Mouse (Mus musculus) CH12.LX (cell line): ENCODE measurements around the gene Rwdd3. TPM values are rescaled to one million over a fixed set of nuclear protein-coding genes. Genes with fewer than 3 reads are reported as not detected.

Experiments used
- DNase-seq: peaks from one replicate; pipeline ENCODE4 v3.0.0-alpha.2; 2013; ENCODE audit errors: extremely low read depth
- H3K27ac ChIP-seq: 2 replicates; pipeline ENCODE4 v1.5.1; 2012; ENCODE audit warnings: low read depth, mild to moderate bottlenecking, control low read depth, moderate library complexity; ENCODE audit not compliant: insufficient read depth
- H3K27me3 ChIP-seq: replicated peaks from 2 replicates; pipeline ENCODE3; 2012; ENCODE audit warnings: inconsistent platforms
- H3K36me3 ChIP-seq, 2 experiments: replicated peaks in 1 of 2; 2 replicates each; pipeline versions ENCODE3 to v1.6.1; 2012; ENCODE audit warnings: inconsistent platforms in 1 of 2, low read length in 1 of 2, mild to moderate bottlenecking in 1 of 2, mixed read lengths in 1 of 2, moderate library complexity in 1 of 2; ENCODE audit not compliant: control insufficient read depth in 1 of 2, insufficient read depth in 1 of 2
- H3K4me1 ChIP-seq, 2 experiments: 2 replicates each; pipeline ENCODE4 v1.6.1; 2012; ENCODE audit warnings: inconsistent platforms in 1 of 2, moderate library complexity in 1 of 2; ENCODE audit not compliant: insufficient read depth in 2 of 2, control insufficient read depth in 1 of 2
- H3K4me2 ChIP-seq: 2 replicates; pipeline ENCODE4 v1.6.1; 2012; ENCODE audit warnings: low read depth, mild to moderate bottlenecking, control low read depth; ENCODE audit not compliant: poor library complexity, insufficient read depth, severe bottlenecking
- H3K4me3 ChIP-seq, 3 experiments: fragments of 150-350 bp in 1 of 3; sonication (generic) in 1 of 3; replicated peaks in 1 of 3; 2 replicates each; pipeline versions ENCODE3 to v1.5.1; 2011 to 2012; ENCODE audit warnings: low read depth in 2 of 3, low read length in 2 of 3, mild to moderate bottlenecking in 2 of 3, moderate library complexity in 2 of 3, control low read depth in 1 of 3, improper control_type of control experiment in 1 of 3, inconsistent platforms in 1 of 3, mixed read lengths in 1 of 3; ENCODE audit not compliant: poor library complexity in 1 of 3
- H3K79me2 ChIP-seq: replicated peaks from 2 replicates; pipeline ENCODE4 v1.6.1; 2012; ENCODE audit warnings: mild to moderate bottlenecking, moderate library complexity; ENCODE audit not compliant: control insufficient read depth, poor library complexity, insufficient read depth, severe bottlenecking; ENCODE audit errors: extremely low read depth
- H3K9ac ChIP-seq: 2 replicates; pipeline ENCODE4 v1.6.1; 2012; ENCODE audit warnings: low read depth, mild to moderate bottlenecking, control low read depth, moderate library complexity; ENCODE audit not compliant: insufficient read depth
- H3K9me3 ChIP-seq: replicated peaks from 2 replicates; pipeline ENCODE3; 2012; ENCODE audit warnings: low read length, inconsistent platforms, mixed read lengths
- BHLHE40 ChIP-seq: IDR thresholded peaks from 2 replicates; pipeline ENCODE4 v1.6.1; 2011; ENCODE audit warnings: mild to moderate bottlenecking, low read depth, low read length, improper control_type of control experiment
- CHD1 ChIP-seq: IDR thresholded peaks from 2 replicates; pipeline ENCODE4 v1.6.1; 2012; ENCODE audit warnings: low read depth, low read length, improper control_type of control experiment, inconsistent platforms
- CHD2 ChIP-seq: IDR thresholded peaks from 2 replicates; pipeline ENCODE4 v1.6.1; 2011; ENCODE audit warnings: low read length, improper control_type of control experiment
- E2F4 ChIP-seq: IDR thresholded peaks from 2 replicates; pipeline ENCODE4 v1.6.1; 2011; ENCODE audit warnings: low read depth, low read length, improper control_type of control experiment; ENCODE audit not compliant: insufficient replicate concordance
- EP300 ChIP-seq: IDR thresholded peaks from 2 replicates; pipeline ENCODE4 v1.6.1; 2011; ENCODE audit warnings: low read length, improper control_type of control experiment
- ETS1 ChIP-seq: conservative IDR thresholded peaks from 2 replicates; pipeline ENCODE4 v1.6.1; 2012; ENCODE audit warnings: low read depth, mild to moderate bottlenecking, inconsistent platforms, low read length, improper control_type of control experiment, moderate library complexity
- GABPA ChIP-seq: IDR thresholded peaks from 2 replicates; pipeline ENCODE4 v1.6.1; 2012; ENCODE audit warnings: low read depth, low read length, improper control_type of control experiment, inconsistent platforms; ENCODE audit not compliant: insufficient replicate concordance
- JUN ChIP-seq: IDR thresholded peaks from 2 replicates; pipeline ENCODE4 v1.6.1; 2011; ENCODE audit warnings: low read depth, mild to moderate bottlenecking, low read length, improper control_type of control experiment, moderate library complexity; ENCODE audit not compliant: insufficient read depth
- JUND ChIP-seq: conservative IDR thresholded peaks from 2 replicates; pipeline ENCODE4 v1.6.1; 2011; ENCODE audit warnings: low read depth, low read length, improper control_type of control experiment
- MAFK ChIP-seq: IDR thresholded peaks from 2 replicates; pipeline ENCODE4 v1.6.1; 2011; ENCODE audit warnings: low read length, improper control_type of control experiment; ENCODE audit not compliant: insufficient replicate concordance
- MXI1 ChIP-seq: IDR thresholded peaks from 2 replicates; pipeline ENCODE4 v1.6.1; 2011; ENCODE audit warnings: mild to moderate bottlenecking, low read depth, low read length, improper control_type of control experiment
- MYC ChIP-seq: IDR thresholded peaks from 2 replicates; pipeline ENCODE4 v1.6.1; 2011; ENCODE audit warnings: low read depth, mild to moderate bottlenecking, improper control_type of control experiment, low read length
- NRF1 ChIP-seq: IDR thresholded peaks from 2 replicates; pipeline ENCODE4 v1.6.1; 2014; ENCODE audit warnings: low read depth, mild to moderate bottlenecking, inconsistent platforms, low read length, improper control_type of control experiment, moderate library complexity
- RAD21 ChIP-seq: IDR thresholded peaks from 2 replicates; pipeline ENCODE4 v1.6.1; 2011; ENCODE audit warnings: low read depth, mild to moderate bottlenecking, low read length, improper control_type of control experiment, moderate library complexity
- SIN3A ChIP-seq: IDR thresholded peaks from 2 replicates; pipeline ENCODE4 v1.6.1; 2012; ENCODE audit warnings: low read length, improper control_type of control experiment, inconsistent platforms
- UBTF ChIP-seq: IDR thresholded peaks from 2 replicates; pipeline ENCODE4 v1.6.1; 2012; ENCODE audit warnings: low read depth, mild to moderate bottlenecking, inconsistent platforms, low read length, improper control_type of control experiment, moderate library complexity
- USF1 ChIP-seq: IDR thresholded peaks from 2 replicates; pipeline ENCODE4 v1.6.1; 2014; ENCODE audit warnings: low read depth, mild to moderate bottlenecking, inconsistent platforms, low read length, improper control_type of control experiment
- ZC3H11A ChIP-seq: IDR thresholded peaks from 2 replicates; pipeline ENCODE4 v1.6.1; 2012; ENCODE audit warnings: low read depth, mild to moderate bottlenecking, inconsistent platforms, low read length, improper control_type of control experiment
- ZMIZ1 ChIP-seq: IDR thresholded peaks from 2 replicates; pipeline ENCODE4 v1.6.1; 2012; ENCODE audit warnings: low read depth, mild to moderate bottlenecking, inconsistent platforms, low read length, improper control_type of control experiment
- ZNF384 ChIP-seq: IDR thresholded peaks from 2 replicates; pipeline ENCODE4 v1.6.1; 2012; ENCODE audit warnings: low read depth, low read length, improper control_type of control experiment, inconsistent platforms
- dilution Hi-C: fragments of 300-500 bp; cut with MboI; formaldehyde crosslinking; loops from 2 replicates; pipeline ENCODE4 v1.14.3; 2020; ENCODE audit warnings: low sequenced_read_pairs; ENCODE audit not compliant: extremely low pct_unique_long_range_greater_than_20kb, extremely low pct_ligation_motif_present
- in situ Hi-C: fragments of 300-500 bp; cut with MboI; formaldehyde crosslinking; loops from 3 replicates; pipeline ENCODE4 v1.14.3; 2019; ENCODE audit warnings: low sequenced_read_pairs, low pct_ligation_motif_present, low pct_unique_long_range_greater_than_20kb, mixed read lengths
- polyA plus RNA-seq: library from polyadenylated mRNA; unstranded; fragments of >175 nt; gene quantifications from 2 replicates; pipeline ENCODE4 v1.2.1, GENCODE M21; 2012; ENCODE audit warnings: low read depth; ENCODE audit not compliant: insufficient read length
- total RNA-seq, 2 experiments: library from RNA; depleted of rRNA; stranded (reverse); fragments of 300-350 nt in 1 of 2; fragments of >200 nt in 1 of 2; gene quantifications; 2 replicates each; pipeline ENCODE4 v1.2.3; 2012 to 2014

Gene Rwdd3
- total and polyA plus RNA-seq, 3 experiments = 2.3 to 5.9 (median 3.5) TPM

DNA sequence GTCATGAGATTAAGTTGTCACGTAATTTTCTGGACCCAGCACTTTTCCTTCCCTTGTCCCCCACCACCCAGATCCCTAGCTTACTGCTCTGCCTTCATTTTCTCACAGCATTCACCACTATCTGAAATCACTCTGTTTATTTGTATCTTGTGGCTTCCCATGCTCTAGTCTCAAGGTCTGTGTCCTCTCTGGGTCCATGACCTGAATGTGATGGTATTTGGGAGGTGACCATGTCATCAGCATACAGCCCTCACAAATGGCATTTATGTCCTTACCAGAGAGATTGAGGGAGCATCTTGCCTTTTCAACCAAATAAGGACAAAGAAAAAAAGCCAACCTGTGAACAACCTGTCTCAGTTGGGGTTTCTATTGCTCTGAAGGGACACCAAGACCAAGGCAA is 4.5 kb upstream of the Rwdd3 start:
- TF ChIP-seq NRF1 = no peak
- no peak for TF ChIP-seq E2F4
- DNase-seq = no peak
- Histone ChIP-seq H3K9ac (no peak overlapping the region), H3K4me1 (peaks cover 0 to 5% of the 10 kb centered on the region in 2 experiments; a peak in 2 of 4 replicates), H3K4me2 (no peak overlapping the region), H3K4me3 (no peak overlapping the region), H3K27ac (no peak overlapping the region), H3K27me3 (no peaks in the 10 kb centered on the region), H3K9me3 (peaks cover 3% of the 10 kb centered on the region), H3K79me2 (no peaks in the 10 kb centered on the region), H3K36me3 (no peaks in the 10 kb centered on the region)
- in situ Hi-C loops = no loop called here
- dilution Hi-C loops = no loop called here

GRCm38 (mm10) chr3:121174248-121174945 is 2.9 kb upstream of the Rwdd3 start:
- in situ Hi-C loops (loop anchor here (5.0 to 25.0 kb wide), 2 partner anchors 118 to 563 kb away; partner anchors contain the start of gene Alg14), dilution Hi-C loops (no loop called here)
- peaks cover 0 to 3% of the 10 kb centered on the region in 2 experiments for H3K36me3 ChIP-seq
- no peaks in the 10 kb centered on the region for H3K79me2 ChIP-seq
- no peak for TF ChIP-seq ZNF384
- TF ChIP-seq EP300 = no peak
- TF ChIP-seq JUN = no peak
- TF ChIP-seq CHD2 = no peak
- no peak for TF ChIP-seq ZC3H11A
- no peak for TF ChIP-seq GABPA
- no peak for TF ChIP-seq USF1
- no peak for TF ChIP-seq MXI1
- peaks cover 3 to 12% of the 10 kb centered on the region in 2 experiments; a peak in 2 of 4 replicates for H3K4me1 ChIP-seq
- H3K27me3 ChIP-seq = no peaks in the 10 kb centered on the region
- no peak overlapping the region for H3K4me3 ChIP-seq
- no peak overlapping the region for H3K9ac ChIP-seq
- no peak overlapping the region for H3K4me2 ChIP-seq
- H3K9me3 ChIP-seq = peaks cover 3% of the 10 kb centered on the region
- no peak for DNase-seq
- H3K27ac ChIP-seq = no peak overlapping the region

- Histone ChIP-seq H3K27me3 (no peaks in the 10 kb centered on the region), H3K79me2 (no peaks in the 10 kb centered on the region), H3K4me3 (no peak overlapping the region), H3K36me3 (peaks cover 0 to 6% of the 10 kb centered on the region in 2 experiments), H3K9me3 (peaks cover 3% of the 10 kb centered on the region), H3K9ac (no peak overlapping the region), H3K4me1 (peaks cover 3 to 12% of the 10 kb centered on the region in 2 experiments; a peak in 2 of 4 replicates), H3K4me2 (no peak overlapping the region), H3K27ac (no peak overlapping the region)
- no peak for DNase-seq
- in situ Hi-C loops (loop anchor here (5.0 to 25.0 kb wide), 2 partner anchors 120 to 565 kb away; partner anchors contain the start of gene Alg14), dilution Hi-C loops (no loop called here)
- TF ChIP-seq NRF1 = no peak
- no peak for TF ChIP-seq UBTF
- TF ChIP-seq BHLHE40 = no peak
- TF ChIP-seq CHD1 = no peak
- TF ChIP-seq GABPA = no peak
- TF ChIP-seq RAD21 = no peak
- no peak for TF ChIP-seq ETS1
- no peak for TF ChIP-seq JUND
- TF ChIP-seq MAFK = no peak
- no peak for TF ChIP-seq ZMIZ1
- no peak for TF ChIP-seq SIN3A
- TF ChIP-seq JUN = no peak
- TF ChIP-seq MYC = no peak
- no peak for TF ChIP-seq ZC3H11A
Observed at GRCm38 (mm10) chr3:121172718-121173117, 1.2 kb upstream of the Rwdd3 start.
